In the genomic region with DNA sequence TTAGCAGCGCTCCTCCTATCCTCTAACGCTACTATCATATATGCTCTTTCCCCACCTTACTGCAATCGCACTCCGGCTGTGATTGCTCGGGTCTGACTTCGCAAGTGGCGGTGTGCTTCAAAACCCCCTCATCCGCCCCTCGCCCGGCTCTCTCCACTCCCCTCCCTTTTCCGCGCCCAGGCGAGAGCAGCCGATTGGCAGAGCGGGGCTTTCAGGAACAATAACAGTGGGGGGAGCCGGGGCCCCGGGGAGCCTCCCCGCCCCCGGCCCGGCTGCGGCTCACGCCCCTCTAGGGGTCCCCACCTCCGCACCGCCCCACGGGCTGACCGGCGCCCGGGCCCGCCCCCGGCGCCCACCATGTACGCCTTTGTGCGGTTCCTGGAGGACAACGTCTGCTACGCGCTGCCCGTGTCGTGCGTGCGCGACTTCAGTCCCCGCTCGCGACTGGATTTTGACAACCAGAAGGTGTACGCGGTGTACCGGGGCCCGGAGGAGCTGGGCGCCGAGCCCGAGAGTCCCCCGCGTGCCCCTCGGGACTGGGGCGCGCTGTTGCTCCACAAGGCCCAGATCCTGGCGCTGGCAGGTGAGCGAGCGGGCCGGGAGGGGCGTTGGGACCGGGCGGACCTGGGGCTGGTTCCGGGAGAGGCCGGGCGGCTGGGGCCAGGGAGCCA, we compare ENCODE assay signal across 9 mouse cellular contexts. TPM values are rescaled to one million over a fixed set of nuclear protein-coding genes. Genes with fewer than 3 reads are reported as not detected.
DNase-seq lines count a peak whose midpoint lies in the region; ATAC-seq lines count a peak whose summit lies in the region.
"Had no signal": no experiment of that assay in that cellular context is flagged by ENCODE, and none has a peak within 500 bp of the region (broad histone marks: within the 10 kb centered on the region; RNA-seq: fewer than 3 reads in every experiment).

Bend5 (plus strand) TSS at position 189 of the 671 bp plus-strand sequence.

- H3K36me3 ChIP-seq in forebrain, embryonic 10.5 days (replicated peaks) = peaks cover 23% of the 10 kb centered on the region
- 0 out of 2 replicates have a peak, but pooled peaks cover 6% of the 10 kb centered on the region for H3K36me3 ChIP-seq in heart, embryonic 16.5 days (ENCODE audit: control insufficient read depth, insufficient read depth)
- H3K36me3 ChIP-seq in liver, embryonic 15.5 days (replicated peaks) = no peaks in the 10 kb centered on the region
- H3K36me3 ChIP-seq in neural tube, embryonic 12.5 days = peaks cover 16% of the 10 kb centered on the region
- H3K36me3 ChIP-seq in stomach, embryonic 16.5 days (ENCODE audit: control insufficient read depth, insufficient read depth, low read length) = no peaks in the 10 kb centered on the region; the same call in 1 of the 2 replicates
- H3K36me3 ChIP-seq: G1E had no signal

- H3K27me3 ChIP-seq in forebrain, embryonic 10.5 days (ENCODE audit: poor library complexity, severe bottlenecking) = no peaks in the 10 kb centered on the region
- no peaks in the 10 kb centered on the region for H3K27me3 ChIP-seq in heart, embryonic 16.5 days (ENCODE audit: control insufficient read depth, insufficient read depth, low read length)
- H3K27me3 ChIP-seq in liver, embryonic 15.5 days = peaks cover 33% of the 10 kb centered on the region
- H3K27me3 ChIP-seq in neural tube, embryonic 12.5 days (replicated peaks) = no peaks in the 10 kb centered on the region
- no peaks in the 10 kb centered on the region for H3K27me3 ChIP-seq in stomach, embryonic 16.5 days (ENCODE audit: control insufficient read depth, insufficient read depth, low read length)

- peak within 1 kb of the TSS; percentile 89 for H3K4me3 ChIP-seq in forebrain, embryonic 10.5 days
- H3K4me3 ChIP-seq in heart, embryonic 16.5 days (ENCODE audit: low read length) = peak within 1 kb of the TSS; percentile 81
- H3K4me3 ChIP-seq in liver, embryonic 15.5 days (replicated peaks) = peak within 1 kb of the TSS; percentile 53
- H3K4me3 ChIP-seq in neural tube, embryonic 12.5 days = peak within 1 kb of the TSS; percentile 89
- H3K4me3 ChIP-seq in stomach, embryonic 16.5 days (replicated peaks; ENCODE audit: low read length) = peak within 1 kb of the TSS; percentile 92

- DNase-seq in layer of hippocampus, adult 11-12 months (ENCODE audit: low spot score) = peak; percentile 56
- DNase-seq in layer of hippocampus, adult 9-10 months (ENCODE audit: low spot score) = no peak
- peak; percentile 90 for DNase-seq in forebrain, embryonic 10.5 days (ENCODE audit: extremely low spot score, low spot score)
- peak; percentile 87 for DNase-seq in kidney, postnatal 10 days

- ATAC-seq in heart, embryonic 16.5 days (replicated peaks; ENCODE audit: extremely low read depth, insufficient read depth, low FRiP score) = peak; percentile 97
- peak; percentile 68 for ATAC-seq in liver, embryonic 15.5 days (ENCODE audit: insufficient read depth)
- ATAC-seq in neural tube, embryonic 12.5 days (ENCODE audit: low FRiP score, low read depth) = peak; percentile 97
- peak; percentile 96 for ATAC-seq in stomach, embryonic 16.5 days (ENCODE audit: insufficient read depth, low FRiP score)

- H3K27ac ChIP-seq in forebrain, embryonic 10.5 days = peak within 1 kb of the TSS; percentile 96
- peak within 1 kb of the TSS; percentile 72 for H3K27ac ChIP-seq in heart, embryonic 16.5 days (ENCODE audit: low read length)
- no peak within 1 kb of the TSS for H3K27ac ChIP-seq in liver, embryonic 15.5 days (replicated peaks)
- peak within 1 kb of the TSS; percentile 29; the same call in 1 of the 2 replicates for H3K27ac ChIP-seq in neural tube, embryonic 12.5 days
- peak within 1 kb of the TSS; percentile 87 for H3K27ac ChIP-seq in stomach, embryonic 16.5 days (ENCODE audit: low read length)

- WGBS in forebrain, embryonic 10.5 days = under 1% methylated on average over 66 of the region's 66 CpGs
- under 1% methylated on average over 64 of the region's 66 CpGs for WGBS in heart, embryonic 16.5 days
- WGBS in liver, embryonic 15.5 days (ENCODE audit: insufficient replicate concordance) = under 1% methylated on average over 66 of the region's 66 CpGs
- WGBS in neural tube, embryonic 12.5 days = under 1% methylated on average over 66 of the region's 66 CpGs
- under 1% methylated on average over 66 of the region's 66 CpGs for WGBS in stomach, embryonic 16.5 days

- H3K4me1 ChIP-seq in forebrain, embryonic 10.5 days = peaks cover 44% of the 10 kb centered on the region
- H3K4me1 ChIP-seq in heart, embryonic 16.5 days (ENCODE audit: control insufficient read depth, insufficient read depth, low read length) = peaks cover 12% of the 10 kb centered on the region
- no peaks in the 10 kb centered on the region for H3K4me1 ChIP-seq in liver, embryonic 15.5 days (replicated peaks)
- H3K4me1 ChIP-seq in neural tube, embryonic 12.5 days = peaks cover 15% of the 10 kb centered on the region
- peaks cover 14% of the 10 kb centered on the region for H3K4me1 ChIP-seq in stomach, embryonic 16.5 days (ENCODE audit: control insufficient read depth, insufficient read depth, low read length)

- H3K4me2 ChIP-seq in heart, embryonic 16.5 days (ENCODE audit: low read depth, low read length) = peak within 1 kb of the TSS; percentile 79
- H3K4me2 ChIP-seq in liver, embryonic 15.5 days = peak within 1 kb of the TSS; percentile 69
- peak within 1 kb of the TSS; percentile 86 for H3K4me2 ChIP-seq in neural tube, embryonic 12.5 days (replicated peaks)
- H3K4me2 ChIP-seq in stomach, embryonic 16.5 days (ENCODE audit: low read depth, low read length) = peak within 1 kb of the TSS; percentile 82

- peak within 1 kb of the TSS; percentile 91 for H3K9ac ChIP-seq in heart, embryonic 16.5 days (ENCODE audit: low read length)
- no peak within 1 kb of the TSS for H3K9ac ChIP-seq in liver, embryonic 15.5 days
- peak within 1 kb of the TSS; percentile 93 for H3K9ac ChIP-seq in neural tube, embryonic 12.5 days
- H3K9ac ChIP-seq in stomach, embryonic 16.5 days (ENCODE audit: low read length) = peak within 1 kb of the TSS; percentile 96

- no peaks in the 10 kb centered on the region for H3K9me3 ChIP-seq in forebrain, embryonic 10.5 days
- no peaks in the 10 kb centered on the region for H3K9me3 ChIP-seq in heart, embryonic 16.5 days (replicated peaks; ENCODE audit: control insufficient read depth, low read length)
- no peaks in the 10 kb centered on the region for H3K9me3 ChIP-seq in liver, embryonic 15.5 days (replicated peaks)
- H3K9me3 ChIP-seq in neural tube, embryonic 12.5 days = no peaks in the 10 kb centered on the region
- H3K9me3 ChIP-seq in stomach, embryonic 16.5 days (replicated peaks; ENCODE audit: control insufficient read depth, low read length) = no peaks in the 10 kb centered on the region

RNA-seq across cellular contexts. Expression of gene Bend5, which starts in this region (rescaled TPM):
- 23.0 and 25.6 TPM in 2 replicates for polyA plus RNA-seq in forebrain, embryonic 10.5 days (2016; fragmentation: Nextera tagmentation; extraction: Ambion mirVana)
- polyA plus RNA-seq in heart, embryonic 16.5 days (2015; fragmentation: Nextera tagmentation; extraction: Ambion mirVana) = 18.0 and 18.1 TPM in 2 replicates
- polyA plus RNA-seq in liver, embryonic 15.5 days (2015; fragmentation: Nextera tagmentation; extraction: Ambion mirVana) = 0.68 and 0.85 TPM in 2 replicates
- polyA plus RNA-seq in neural tube, embryonic 12.5 days (2016; fragmentation: Nextera tagmentation; extraction: Ambion mirVana) = 57.3 and 65.8 TPM in 2 replicates
- 25.0 and 29.3 TPM in 2 replicates for polyA plus RNA-seq in stomach, embryonic 16.5 days (2015; fragmentation: Nextera tagmentation; extraction: Ambion mirVana)
- polyA plus RNA-seq: G1E had no signal

Comparison
In these comparisons a context has a peak if more than half of its experiments do, and no peak if none do; other contexts are left out.
1. RNA of gene Bend5 (polyA plus RNA-seq): 57.3 to 65.8 TPM in neural tube, embryonic 12.5 days, 25.0 to 29.3 TPM in stomach, embryonic 16.5 days, 23.0 to 25.6 TPM in forebrain, embryonic 10.5 days and 18.0 to 18.1 TPM in heart, embryonic 16.5 days; 0.68 to 0.85 TPM in liver, embryonic 15.5 days; every median in the first group is over 10 times any median in the second.
2. Peak in ATAC-seq, H3K4me3 ChIP-seq and H3K4me2 ChIP-seq in liver, embryonic 15.5 days; RNA of the gene not detected or under 1 TPM.
3. Peak in every context shown above with its lines, with median percentiles within 50 percentile points of each other: H3K4me3 ChIP-seq, ATAC-seq and H3K4me2 ChIP-seq.